Mouse (Mus musculus): ENCODE measurements at regions not wholly inside any gene's neighbourhood (a gene's known extent, or its start where the extent isn't known, plus 50 kb on each side); places are given as distances from the start of the nearest gene placed in this dataset.

DNA sequence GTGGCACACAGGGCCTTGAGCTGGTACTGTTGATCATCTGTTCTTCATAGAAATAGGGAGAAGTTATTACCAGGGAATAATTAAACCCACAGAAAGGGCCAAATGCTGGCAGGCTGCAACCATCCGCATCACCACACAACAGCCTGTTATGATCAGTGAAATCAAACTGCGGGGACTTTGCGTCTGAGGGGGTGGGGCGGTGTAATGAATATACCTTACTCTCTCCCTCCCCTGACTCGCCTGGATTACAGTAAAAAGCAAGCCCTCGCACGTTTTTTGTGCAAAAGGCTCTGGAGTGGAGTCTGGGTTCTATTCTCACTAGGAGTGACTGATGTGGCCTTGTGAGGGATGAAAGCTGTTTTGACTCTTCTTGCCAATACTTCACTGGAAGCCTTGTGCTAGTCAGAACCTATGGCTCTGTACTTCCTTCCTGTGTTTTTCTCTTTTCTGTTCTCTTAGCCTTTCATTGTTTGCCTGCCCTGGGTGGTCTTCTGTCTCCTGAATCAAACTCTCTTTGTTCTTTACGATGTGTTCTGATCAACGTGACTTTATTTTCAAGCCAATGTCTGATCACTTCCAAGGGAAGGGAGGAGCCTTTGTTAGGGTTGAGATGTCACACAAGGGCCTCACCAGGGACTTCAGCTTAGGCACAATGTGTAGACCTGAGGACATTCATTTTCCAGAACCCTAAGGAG is 172.4 kb downstream of the Dact1 start:
- peak; percentile 27 to 28 for DNase-seq

DNA sequence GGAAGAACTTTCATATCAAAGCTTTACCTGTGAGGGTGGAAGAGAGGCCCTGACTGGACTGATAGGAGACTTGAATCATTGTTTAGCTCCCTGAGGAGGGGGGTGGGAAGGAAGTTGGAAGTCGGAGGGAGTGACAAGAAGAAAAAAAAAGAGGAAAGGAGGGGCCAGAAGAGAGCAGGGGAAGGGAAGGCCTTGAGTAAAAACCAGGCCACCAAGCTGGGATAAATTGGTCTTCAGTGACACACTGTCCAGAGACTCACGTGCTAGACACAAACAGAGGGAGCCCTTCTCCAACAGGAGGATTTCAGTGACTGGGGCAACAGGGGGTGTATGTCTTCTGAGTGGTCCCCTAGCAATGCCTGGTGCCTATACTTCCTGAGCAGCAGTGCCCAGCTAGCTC is 172.9 kb downstream of the Dact1 start:
- DNase-seq, result no peak

DNA sequence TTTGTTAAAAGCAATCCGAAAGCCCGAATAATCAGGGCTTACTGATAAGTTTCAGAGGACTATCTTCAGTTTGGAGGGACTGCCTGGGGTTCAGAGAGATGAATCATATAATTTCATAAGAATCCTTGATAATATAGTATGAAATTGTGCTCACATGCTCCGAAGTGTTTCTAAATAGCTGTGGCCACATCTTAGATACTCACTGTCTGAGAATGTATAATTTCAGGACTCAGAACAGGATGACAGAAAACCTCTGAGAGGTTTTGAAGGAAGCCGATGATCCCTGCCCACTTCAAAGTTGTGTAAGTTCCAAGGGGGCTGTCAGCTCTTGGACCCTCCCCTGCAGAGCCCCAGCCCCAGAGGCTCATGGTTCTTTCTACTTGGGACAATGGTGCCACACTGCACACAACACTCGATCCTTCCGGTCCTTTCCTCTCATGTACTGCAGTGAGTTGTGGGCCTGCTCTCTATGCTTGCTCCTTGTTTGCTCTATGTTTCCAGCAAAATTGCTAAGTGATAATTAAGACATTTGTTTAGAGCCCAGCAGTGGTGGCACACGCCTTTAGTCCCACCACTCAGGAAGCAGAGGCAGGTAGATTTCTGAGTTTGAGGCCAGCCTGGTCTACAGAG is 174.0 kb downstream of the Dact1 start:
- no peak for DNase-seq

DNA sequence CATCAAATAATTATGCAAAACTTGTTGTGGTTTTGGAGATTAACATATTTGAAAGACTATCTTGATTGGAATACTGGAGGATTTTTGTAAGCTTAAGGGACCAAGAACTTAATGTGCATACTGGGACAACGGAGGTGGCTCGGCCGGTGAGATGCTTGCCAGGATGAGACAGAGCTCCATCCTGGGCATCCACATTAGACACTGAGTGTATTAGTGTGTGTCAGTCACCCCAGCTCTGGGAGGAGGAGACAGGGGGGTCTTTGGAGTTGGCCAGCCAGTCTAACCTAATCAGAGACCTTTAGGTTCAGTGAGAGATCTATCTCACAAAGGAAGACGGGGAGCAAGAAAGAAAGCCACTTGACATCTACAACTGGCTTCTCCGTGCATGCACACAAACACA is 174.6 kb downstream of the Dact1 start:
- no peak for DNase-seq

DNA sequence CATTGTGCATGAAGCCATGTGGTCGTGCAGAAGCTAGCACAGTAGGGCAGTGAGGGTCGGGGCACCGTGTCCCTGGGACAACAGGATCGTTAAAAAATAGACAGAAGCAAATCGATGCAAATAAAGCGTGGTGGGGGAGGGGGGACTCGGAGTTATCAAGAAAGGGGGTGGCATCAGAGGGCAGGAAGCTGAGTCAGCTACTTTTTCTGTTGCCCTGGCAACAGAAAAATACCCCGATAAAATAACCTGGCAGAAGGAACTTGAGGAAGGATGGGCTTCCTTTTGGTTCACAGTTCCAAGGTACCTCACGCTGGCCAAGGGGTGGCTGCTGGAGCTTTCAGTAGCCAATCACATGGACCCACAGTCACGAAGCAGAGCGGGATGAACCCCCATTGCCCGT is 176.4 kb downstream of the Dact1 start:
- DNase-seq, result no peak

GRCm38 (mm10) chr12:71487591-71488435 is 178.1 kb downstream of the Dact1 start:
- DNase-seq, result no peak

GRCm38 (mm10) chr12:71489295-71489694 is 179.6 kb downstream of the Dact1 start:
- DNase-seq, result no peak

DNA sequence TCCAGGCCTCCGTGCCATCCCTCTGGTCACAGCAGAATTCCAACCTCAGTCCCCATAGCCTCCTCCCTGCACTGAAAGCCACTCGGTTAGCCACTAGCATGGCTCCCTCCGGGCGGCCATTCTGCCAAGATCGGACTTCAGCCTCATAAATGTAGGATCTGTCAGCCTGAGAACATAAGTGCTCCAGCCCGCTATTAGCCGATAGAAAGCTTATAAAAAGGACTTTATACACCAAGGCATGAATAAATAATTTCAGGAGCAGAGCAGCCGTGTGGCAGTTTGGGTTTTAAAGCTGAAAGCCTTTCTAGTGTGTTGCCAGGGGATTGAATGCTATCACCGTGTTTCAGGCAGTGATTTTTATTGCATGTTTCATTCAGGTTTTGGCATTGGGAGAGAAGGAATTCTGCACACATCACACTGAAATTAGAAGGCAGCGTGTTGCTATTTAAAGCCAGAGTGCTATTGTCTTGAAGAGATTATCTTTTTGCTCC is 185.2 kb downstream of the Dact1 start:
- DNase-seq, result peak in 1 of 2 experiments; percentile 39

GRCm38 (mm10) chr12:71498246-71499029 is 188.8 kb downstream of the Dact1 start:
- peak in 1 of 2 experiments; percentile 28 for DNase-seq

DNA sequence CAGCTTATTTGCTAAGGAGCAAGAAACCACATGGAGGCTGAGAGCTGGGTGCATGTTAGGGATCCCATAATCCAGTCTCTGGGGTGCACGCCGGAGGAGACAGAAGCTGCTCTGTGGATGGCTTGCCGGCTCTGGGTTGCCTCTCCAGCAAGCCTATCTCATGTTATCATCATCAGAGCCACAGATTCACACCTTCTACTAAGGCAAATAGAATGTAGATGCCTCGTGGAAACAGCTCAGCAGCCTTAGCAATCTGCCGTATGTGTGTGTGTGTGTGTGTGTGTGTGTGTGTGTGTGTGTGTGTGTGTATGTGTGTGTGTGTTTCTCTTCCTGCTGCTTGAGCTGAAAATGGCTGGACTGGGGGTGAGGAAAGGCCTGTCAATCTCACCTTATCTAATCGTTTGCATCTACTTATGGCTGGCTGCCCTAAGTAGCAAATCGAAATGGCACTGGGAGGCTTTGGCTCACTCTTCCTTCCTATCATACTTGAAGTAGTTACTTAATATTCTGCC is 191.7 kb downstream of the Dact1 start:
- DNase-seq, result no peak

GRCm38 (mm10) chr12:71503265-71503664 is 193.6 kb downstream of the Dact1 start:
- no peak for DNase-seq

GRCm38 (mm10) chr12:71506206-71506605 is 196.5 kb downstream of the Dact1 start:
- DNase-seq, result no peak

GRCm38 (mm10) chr12:71506716-71507115 is 197.0 kb downstream of the Dact1 start:
- DNase-seq, result no peak

DNA sequence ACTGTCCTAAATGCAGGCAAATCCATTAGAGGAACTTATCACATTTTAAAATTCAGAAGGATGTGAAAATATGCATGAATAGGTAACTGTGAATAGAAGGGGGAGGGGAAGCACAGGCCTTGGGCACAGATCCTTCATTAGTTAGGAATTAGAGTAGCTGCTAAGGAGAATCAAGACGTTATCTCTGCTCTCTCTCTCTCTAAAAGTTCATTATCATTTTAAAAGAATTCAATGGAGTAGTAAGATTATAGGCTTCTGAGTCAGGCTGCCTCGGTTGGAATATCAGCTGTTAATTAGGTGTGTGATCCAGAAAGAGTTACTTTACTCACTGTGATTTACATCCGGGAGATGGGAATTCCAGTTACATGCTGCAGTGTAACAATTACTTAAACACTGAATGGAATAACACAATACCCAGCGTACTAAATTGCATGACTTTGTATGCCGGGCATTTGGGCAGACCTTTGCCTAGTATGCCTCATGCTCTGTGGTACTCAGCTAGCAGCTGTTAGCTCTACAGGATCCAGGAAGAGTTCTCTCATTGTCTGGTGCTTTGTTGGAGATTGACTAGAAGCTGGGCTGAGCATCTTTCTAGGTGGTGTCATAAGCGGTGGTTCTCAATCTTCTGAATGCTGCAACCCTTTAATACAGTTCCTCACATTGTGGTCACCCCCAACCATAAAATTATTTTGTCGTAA is 203.4 kb downstream of the Dact1 start:
- DNase-seq, result no peak

DNA sequence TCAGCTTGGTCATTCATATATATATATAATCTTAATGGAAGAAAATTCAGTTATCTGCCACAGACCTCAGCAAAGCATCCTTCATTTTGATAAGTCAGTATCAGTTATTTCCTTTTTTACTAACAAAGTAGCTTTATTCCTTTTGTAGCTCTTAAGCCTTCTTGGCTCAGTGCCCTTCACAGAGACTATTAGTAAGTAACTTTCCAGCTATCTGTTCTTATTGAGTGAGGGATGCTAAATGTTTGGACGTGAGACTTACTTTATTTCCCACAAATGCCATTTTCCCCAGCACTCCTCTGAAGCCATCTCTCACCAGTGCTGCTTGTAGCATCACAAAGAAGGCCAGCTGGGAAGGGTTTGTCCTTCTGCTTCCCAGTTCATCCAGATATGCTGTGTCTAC is 209.8 kb downstream of the Dact1 start:
- DNase-seq, result no peak

GRCm38 (mm10) chr12:71521936-71522335 is 212.3 kb downstream of the Dact1 start:
- no peak for DNase-seq

DNA sequence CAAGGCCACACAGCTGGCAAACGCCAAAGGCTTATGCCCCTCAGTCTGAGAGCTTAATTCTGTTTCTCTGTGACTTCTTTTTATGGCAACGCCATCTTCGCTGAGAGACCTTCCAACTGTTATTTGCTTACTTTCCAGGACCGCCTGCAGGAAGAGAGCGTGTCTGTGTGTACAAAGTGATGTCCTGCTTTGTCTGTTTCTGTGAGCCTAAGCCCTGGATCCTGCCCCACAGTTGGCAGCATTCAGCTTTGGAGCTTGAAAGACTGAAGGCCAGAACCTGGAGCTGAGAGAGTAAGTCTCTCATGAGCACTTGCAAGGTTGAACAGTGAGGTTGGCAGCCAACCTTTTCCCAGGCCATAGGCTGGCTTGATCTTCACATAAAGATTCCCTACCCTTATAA is 212.8 kb downstream of the Dact1 start:
- peak in 1 of 2 experiments; percentile 10 for DNase-seq

GRCm38 (mm10) chr12:71524156-71524555 is 214.5 kb downstream of the Dact1 start:
- peak; percentile 33 to 46 for DNase-seq

DNA sequence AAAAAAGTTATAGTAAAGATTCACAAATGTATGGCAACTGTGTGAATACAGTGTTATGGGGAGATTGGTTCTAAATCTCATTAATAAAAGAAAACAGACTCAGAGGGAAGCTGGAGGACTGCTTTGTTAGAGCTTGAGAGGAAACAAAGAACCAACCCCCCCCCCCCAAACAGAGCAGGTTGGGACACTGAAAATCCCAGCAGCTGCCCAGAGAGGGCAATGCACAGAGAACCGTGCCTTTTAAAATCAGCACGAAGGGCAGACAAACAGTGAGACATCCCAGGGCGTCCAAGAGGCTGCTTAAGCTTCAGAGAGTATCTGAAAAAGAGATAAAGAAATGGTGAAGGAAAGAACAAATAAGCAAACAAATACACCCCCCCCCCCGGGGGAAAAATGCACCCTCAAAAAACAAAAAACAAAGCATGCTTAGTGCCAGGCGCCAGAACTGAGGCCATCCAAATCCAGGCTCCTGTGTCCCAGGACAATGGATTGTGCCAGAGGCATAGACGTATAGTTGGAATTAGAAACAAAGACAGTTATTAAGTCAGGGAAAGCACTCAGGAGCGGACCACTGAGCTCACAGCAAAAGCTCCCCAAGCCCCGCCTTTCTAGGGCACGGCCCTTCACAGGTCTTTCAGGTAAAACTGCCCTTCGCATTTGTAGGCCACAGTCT is 215.7 kb downstream of the Dact1 start:
- DNase-seq, result no peak

DNA sequence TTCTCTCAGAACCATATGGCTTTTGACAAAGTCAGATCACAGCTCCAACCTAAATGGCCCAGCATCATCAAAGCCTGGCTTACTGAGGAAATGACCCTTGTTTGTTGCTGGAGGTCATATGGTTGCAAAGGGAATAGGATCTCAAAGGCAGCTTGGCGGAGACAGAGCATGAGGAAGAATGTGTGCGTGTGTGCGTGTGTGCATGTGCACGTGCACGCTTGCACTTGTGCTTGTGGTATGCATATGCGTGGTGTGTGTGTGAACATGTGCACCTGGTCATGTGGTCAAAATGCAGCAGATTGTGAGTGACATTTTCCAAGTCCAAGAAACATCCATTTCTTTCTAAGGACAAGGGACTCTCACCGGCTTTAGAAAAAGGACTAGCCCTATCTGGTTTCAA is 216.9 kb downstream of the Dact1 start:
- DNase-seq, result no peak

DNA sequence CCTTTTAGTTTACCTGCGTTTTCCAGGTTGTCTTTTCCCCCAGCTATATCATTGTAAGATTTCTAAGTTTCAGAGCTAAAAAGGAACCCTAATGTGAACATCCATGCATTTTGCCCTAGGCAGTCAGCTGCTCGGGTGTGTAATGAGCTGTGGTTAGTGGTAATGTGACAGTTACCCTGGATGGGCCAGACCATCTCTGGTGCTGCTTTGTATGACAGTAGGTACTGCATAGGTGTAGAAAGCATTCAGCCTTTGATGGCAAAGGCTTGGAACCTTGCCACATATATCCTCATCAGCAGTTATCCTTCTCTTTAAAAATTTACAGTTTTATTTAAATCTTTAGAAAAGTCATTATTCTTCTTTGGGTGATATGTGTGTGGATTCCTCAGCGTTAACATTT is 222.5 kb downstream of the Dact1 start:
- DNase-seq, result no peak

All from kidney, postnatal 4 days (tissue).